Mouse (Mus musculus) kidney, embryonic 16.5 days (tissue): ENCODE data around the gene Psmc3. TPM values are rescaled to one million over a fixed set of nuclear protein-coding genes. Genes with fewer than 3 reads are reported as not detected.
"Not testable (repeated sequence)": the region's sequence is repeated elsewhere in the genome, so short reads cannot be mapped to it uniquely, and the experiment has no call there.

ENCODE experiments used
- ATAC-seq: fragments of 200-750 bp; cut with Nextera tagmentation; 2 replicates; pipeline ENCODE4 v1.8.0; 2017; ENCODE audit warnings: moderate TSS enrichment; ENCODE audit not compliant: low FRiP score, low TSS enrichment
- H3K27ac ChIP-seq: fragments of 300-500 bp; sonication (generic); 2 replicates; pipeline ENCODE4 v1.5.1; 2014; ENCODE audit warnings: low read length
- H3K27me3 ChIP-seq: fragments of 300-500 bp; sonication (generic); 2 replicates; pipeline ENCODE4 v1.6.1; 2014; ENCODE audit warnings: low read length, control low read depth, mixed read lengths; ENCODE audit not compliant: insufficient read depth
- H3K36me3 ChIP-seq: fragments of 300-500 bp; sonication (generic); 2 replicates; pipeline ENCODE4 v1.6.1; 2014; ENCODE audit warnings: low read length, control low read depth, mixed read lengths; ENCODE audit not compliant: insufficient read depth
- H3K4me1 ChIP-seq: fragments of 300-500 bp; sonication (generic); 2 replicates; pipeline ENCODE4 v1.6.1; 2014; ENCODE audit warnings: low read length, control low read depth, mixed read lengths; ENCODE audit not compliant: insufficient read depth
- H3K4me2 ChIP-seq: fragments of 300-500 bp; sonication (generic); replicated peaks from 2 replicates; pipeline ENCODE4 v1.6.1; 2014; ENCODE audit warnings: low read depth, low read length
- H3K4me3 ChIP-seq: fragments of 300-500 bp; sonication (generic); 2 replicates; pipeline ENCODE4 v1.5.1; 2014; ENCODE audit warnings: mild to moderate bottlenecking, low read length
- H3K9ac ChIP-seq: fragments of 300-500 bp; sonication (generic); replicated peaks from 2 replicates; pipeline ENCODE4 v1.6.1; 2014; ENCODE audit warnings: low read length
- H3K9me3 ChIP-seq: fragments of 300-500 bp; sonication (generic); 2 replicates; pipeline ENCODE4 v1.6.1; 2016; ENCODE audit warnings: low read length, control low read depth
- WGBS: fragments of 180-500 bp; shearing (Covaris S2); extraction: QIAGEN DNeasy Blood & Tissue Kit; methylation state at CpG from one replicate; pipeline ENCODE4 v1.1.7; 2014; 5-methylcytosine and 5-hydroxymethylcytosine counted together
- polyA plus RNA-seq: library from polyadenylated mRNA; unstranded; fragments of >200 nt; fragmentation: Nextera tagmentation; extraction: Ambion mirVana; gene quantifications from 2 replicates; pipeline ENCODE4 v1.2.1, GENCODE M21; 2015

Gene Psmc3
- polyA plus RNA-seq, 1 experiment from 2014 or later, result 357 TPM

GRCm38 (mm10) chr2:91109241-91109640, 55.4 kb downstream of the Psmc3 start:
- no peak overlapping the region for H3K4me2 ChIP-seq
- H3K9me3 ChIP-seq, result no peaks in the 10 kb centered on the region
- no peaks in the 10 kb centered on the region for H3K4me1 ChIP-seq
- no peak overlapping the region for H3K9ac ChIP-seq
- no peak overlapping the region for H3K27ac ChIP-seq
- H3K4me3 ChIP-seq, result no peak overlapping the region
- H3K27me3 ChIP-seq, result no peaks in the 10 kb centered on the region
- no peaks in the 10 kb centered on the region for H3K36me3 ChIP-seq
- ATAC-seq, result no peak
- WGBS, result 83% methylated on average over 5 of the region's 5 CpGs

DNA sequence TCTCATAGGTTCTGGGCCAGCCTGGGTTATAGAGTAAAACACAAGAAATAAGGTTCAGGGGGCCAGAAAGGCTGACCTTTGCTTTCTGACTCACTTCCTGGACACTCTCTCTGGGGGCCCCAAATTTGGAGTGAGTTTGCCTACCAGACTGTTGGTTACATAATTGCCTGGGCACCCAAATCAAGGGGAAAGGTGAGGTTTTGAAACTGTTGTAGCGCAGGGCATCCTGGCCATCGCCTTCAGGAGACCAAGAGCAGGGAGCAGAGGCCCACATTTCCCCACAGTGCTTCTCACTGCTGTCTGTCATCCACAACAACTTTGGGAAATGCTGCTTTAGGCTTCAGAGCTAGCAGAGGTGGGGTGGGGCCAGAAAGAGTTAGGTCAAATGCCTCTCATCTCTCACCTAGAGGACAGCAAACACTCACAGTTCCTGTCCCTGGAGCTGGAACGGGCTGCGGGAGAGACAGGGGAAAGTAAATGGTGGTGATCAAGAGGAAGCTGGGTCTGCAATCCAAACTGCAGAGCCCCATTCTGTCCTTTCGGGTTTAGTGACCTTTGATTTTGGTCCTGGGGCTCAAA, 56.1 kb downstream of the Psmc3 start:
- H3K27me3 ChIP-seq, result no peaks in the 10 kb centered on the region
- H3K4me3 ChIP-seq, result no peak overlapping the region
- no peak for ATAC-seq
- no peaks in the 10 kb centered on the region for H3K36me3 ChIP-seq
- no peak overlapping the region for H3K9ac ChIP-seq
- 87% methylated on average over 5 of the region's 5 CpGs for WGBS
- no peaks in the 10 kb centered on the region for H3K9me3 ChIP-seq
- H3K4me1 ChIP-seq, result no peaks in the 10 kb centered on the region
- no peak overlapping the region for H3K27ac ChIP-seq
- H3K4me2 ChIP-seq, result no peak overlapping the region

DNA sequence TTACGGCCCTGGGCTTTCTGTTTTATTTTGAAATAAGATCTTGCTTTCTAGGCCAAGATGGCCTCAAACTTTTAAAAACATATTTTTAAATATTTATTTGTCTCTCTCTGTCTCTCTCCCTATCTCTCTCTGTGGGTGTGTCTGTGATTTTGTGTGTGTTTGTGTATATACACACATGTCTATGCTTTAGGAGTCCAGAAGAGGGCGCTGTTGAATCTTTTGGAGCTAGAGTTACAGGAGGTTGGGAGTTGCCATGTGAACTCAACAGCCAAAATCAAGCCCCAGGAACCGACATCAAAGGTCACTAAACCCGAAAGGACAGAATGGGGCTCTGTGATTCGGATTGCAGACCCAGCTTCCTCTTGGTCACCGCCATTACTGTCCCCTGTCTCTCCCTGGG, 56.6 kb downstream of the Psmc3 start:
- Histone ChIP-seq H3K36me3 (no peaks in the 10 kb centered on the region), H3K4me1 (peaks cover 3% of the 10 kb centered on the region), H3K27me3 (no peaks in the 10 kb centered on the region), H3K9ac (no peak overlapping the region), H3K27ac (no peak overlapping the region), H3K9me3 (no peaks in the 10 kb centered on the region), H3K4me3 (no peak overlapping the region), H3K4me2 (no peak overlapping the region)
- 72% methylated on average over 6 of the region's 6 CpGs for WGBS
- no peak for ATAC-seq

DNA sequence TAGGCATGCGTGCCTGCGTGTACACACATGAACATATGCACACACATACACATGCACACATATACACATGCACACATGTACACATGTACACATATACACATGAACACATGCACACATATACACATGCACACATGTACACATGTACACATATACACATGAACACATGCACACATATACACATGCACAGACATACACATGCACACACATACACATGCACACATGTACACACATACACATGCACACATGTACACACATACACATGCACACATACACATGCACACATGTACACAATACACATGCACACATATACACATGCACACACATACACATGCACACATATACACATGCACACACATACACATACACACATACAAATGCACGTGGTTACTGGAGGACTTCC, 58.0 kb downstream of the Psmc3 start:
- WGBS, result 93% methylated on average over 3 of the region's 3 CpGs
- not testable (repeated sequence) for H3K9ac ChIP-seq, H3K4me1 ChIP-seq, H3K36me3 ChIP-seq, H3K4me2 ChIP-seq, H3K4me3 ChIP-seq, H3K27me3 ChIP-seq, H3K9me3 ChIP-seq, H3K27ac ChIP-seq, ATAC-seq

GRCm38 (mm10) chr2:91112491-91112890, 58.7 kb downstream of the Psmc3 start:
- Histone ChIP-seq H3K4me2 (no peak overlapping the region), H3K9ac (no peak overlapping the region), H3K9me3 (no peaks in the 10 kb centered on the region), H3K27me3 (peaks cover 4% of the 10 kb centered on the region; the same call in 1 of the 2 replicates), H3K4me3 (no peak overlapping the region), H3K4me1 (peaks cover 5% of the 10 kb centered on the region), H3K36me3 (no peaks in the 10 kb centered on the region), H3K27ac (no peak overlapping the region)
- ATAC-seq, result no peak
- WGBS, result 57% methylated on average over 4 of the region's 4 CpGs

GRCm38 (mm10) chr2:91113334-91113733, 59.5 kb downstream of the Psmc3 start:
- ATAC-seq, result no peak
- Histone ChIP-seq H3K4me1 (peaks cover 5% of the 10 kb centered on the region), H3K9me3 (no peaks in the 10 kb centered on the region), H3K4me2 (no peak overlapping the region), H3K27me3 (peaks cover 4% of the 10 kb centered on the region; the same call in 1 of the 2 replicates), H3K36me3 (no peaks in the 10 kb centered on the region), H3K27ac (no peak overlapping the region), H3K4me3 (no peak overlapping the region), H3K9ac (no peak overlapping the region)
- 73% methylated on average over 10 of the region's 10 CpGs for WGBS

- Histone ChIP-seq H3K9me3 (no peaks in the 10 kb centered on the region), H3K4me2 (no peak overlapping the region), H3K4me1 (peaks cover 5% of the 10 kb centered on the region), H3K27me3 (peaks cover 4% of the 10 kb centered on the region; the same call in 1 of the 2 replicates), H3K27ac (no peak overlapping the region), H3K36me3 (no peaks in the 10 kb centered on the region), H3K4me3 (no peak overlapping the region), H3K9ac (no peak overlapping the region)
- 71% methylated on average over 6 of the region's 6 CpGs for WGBS
- ATAC-seq, result no peak
These were observed 60.0 kb downstream of the Psmc3 start for GRCm38 (mm10) chr2:91113852-91114251.

DNA sequence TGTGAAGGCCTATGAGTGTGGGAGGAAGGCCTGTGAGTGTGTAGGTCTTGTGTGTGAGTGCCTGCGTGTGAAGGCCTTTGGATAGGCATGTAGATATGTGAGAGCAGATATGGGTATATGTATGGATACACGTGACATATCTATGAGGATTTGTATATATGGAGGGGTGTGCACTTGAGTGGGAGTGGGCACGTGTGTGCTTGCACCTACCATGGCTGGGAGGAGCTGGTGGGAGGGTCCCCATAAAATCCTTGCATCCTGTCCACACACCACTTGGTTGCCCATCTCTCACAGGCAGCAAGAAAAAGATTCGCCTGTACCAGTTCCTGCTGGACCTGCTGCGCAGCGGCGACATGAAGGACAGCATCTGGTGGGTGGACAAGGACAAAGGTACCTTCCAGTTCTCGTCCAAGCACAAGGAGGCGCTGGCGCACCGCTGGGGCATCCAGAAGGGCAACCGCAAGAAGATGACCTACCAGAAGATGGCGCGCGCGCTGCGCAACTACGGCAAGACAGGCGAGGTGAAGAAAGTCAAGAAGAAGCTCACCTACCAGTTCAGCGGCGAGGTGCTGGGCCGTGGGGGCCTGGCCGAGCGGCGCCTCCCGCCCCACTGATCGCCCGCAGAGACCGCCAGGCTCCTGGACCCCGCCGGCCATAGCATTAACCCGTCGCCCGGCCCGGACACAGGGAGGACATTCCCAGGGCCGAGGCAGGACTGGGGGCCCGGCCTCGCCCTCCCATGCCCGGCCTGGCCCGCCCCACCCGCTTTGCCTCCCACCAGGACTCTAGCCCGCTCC, 61.2 kb downstream of the Psmc3 start:
- no peaks in the 10 kb centered on the region for H3K9me3 ChIP-seq
- WGBS, result 6% methylated on average over 42 of the region's 42 CpGs
- H3K4me1 ChIP-seq, result peaks cover 5% of the 10 kb centered on the region
- peak overlapping the region; percentile 54 for H3K4me3 ChIP-seq
- no peaks in the 10 kb centered on the region for H3K36me3 ChIP-seq
- no peak overlapping the region for H3K27ac ChIP-seq
- peak overlapping the region; percentile 74 for H3K9ac ChIP-seq
- ATAC-seq, result peak; percentile 69
- H3K4me2 ChIP-seq, result peak overlapping the region; percentile 95
- H3K27me3 ChIP-seq, result peaks cover 4% of the 10 kb centered on the region; the same call in 1 of the 2 replicates

- Histone ChIP-seq H3K4me3 (peak overlapping the region; percentile 54), H3K36me3 (no peaks in the 10 kb centered on the region), H3K4me1 (peaks cover 5% of the 10 kb centered on the region), H3K9me3 (no peaks in the 10 kb centered on the region), H3K27ac (no peak overlapping the region), H3K4me2 (peak overlapping the region; percentile 95), H3K9ac (peak overlapping the region; percentile 74), H3K27me3 (peaks cover 4% of the 10 kb centered on the region; the same call in 1 of the 2 replicates)
- WGBS, result 35% methylated on average over 12 of the region's 12 CpGs
- no peak for ATAC-seq
These were observed 61.8 kb downstream of the Psmc3 start for GRCm38 (mm10) chr2:91115578-91115970.
